Comparison of ENCODE assay signal across 16 mouse cellular contexts in genomic region chr16:50572557-50572956, GRCm38 (mm10). TPM values are rescaled to one million over a fixed set of nuclear protein-coding genes. Genes with fewer than 3 reads are reported as not detected.
DNase-seq lines count a peak whose midpoint lies in the region; ATAC-seq and TF ChIP-seq lines count a peak whose summit lies in the region.
"Had no signal": no experiment of that assay in that cellular context is flagged by ENCODE, and none has a peak within 500 bp of the region (broad histone marks: within the 10 kb centered on the region; RNA-seq: fewer than 3 reads in every experiment).

No protein-coding gene starts in this region.

- DNase-seq in lung, embryonic 14.5 days = no peak
- no peak for DNase-seq in lung, postnatal 4 days
- peak; percentile 10 to 17 for DNase-seq in layer of hippocampus, postnatal 25 days (ENCODE audit: extremely low spot score in 1 of 2, low spot score in 1 of 2)
- peak; percentile 33 for DNase-seq in right cerebral cortex, postnatal 4 days
- no peak for DNase-seq in gastrocnemius, postnatal 36 days
- DNase-seq in cerebellum, adult 11-12 months = no peak
- DNase-seq: adrenal gland, postnatal 25 days; cerebellum, adult 8-10 months; gastrocnemius, postnatal 25 days; liver had no signal

- WGBS in lung, embryonic 14.5 days = 50% methylated on average over 13 of the region's 13 CpGs
- WGBS in embryonic facial prominence, embryonic 15.5 days = 37% methylated on average over 13 of the region's 13 CpGs

- no peak overlapping the region for H3K27ac ChIP-seq in lung, embryonic 14.5 days (ENCODE audit: low read depth)
- no peak overlapping the region for H3K27ac ChIP-seq in embryonic facial prominence, embryonic 15.5 days (replicated peaks)
- H3K27ac ChIP-seq: macrophage had no signal

- intact Hi-C loops in gastrocnemius, postnatal 36 days (cut with DNase I) = no loop called here

- ATAC-seq in lung, embryonic 14.5 days (ENCODE audit: insufficient read depth) = no peak; the same call in 1 of the 2 replicates
- no peak for ATAC-seq in embryonic facial prominence, embryonic 15.5 days (ENCODE audit: insufficient number of reproducible peaks, low FRiP score, low TSS enrichment, low read depth)
- ATAC-seq: midbrain, embryonic 16.5 days had no signal

- no peaks in the 10 kb centered on the region for H3K36me3 ChIP-seq in lung, embryonic 14.5 days (ENCODE audit: insufficient read depth)
- no peaks in the 10 kb centered on the region for H3K36me3 ChIP-seq in embryonic facial prominence, embryonic 15.5 days

- TF ChIP-seq CTCF in lung, embryonic 14.5 days (IDR thresholded peaks at IDR 0.05; ENCODE audit: low read depth) = no peak

- H3K9ac ChIP-seq in lung, embryonic 14.5 days = no peak overlapping the region
- H3K9ac ChIP-seq in embryonic facial prominence, embryonic 15.5 days = no peak overlapping the region

- H3K4me1 ChIP-seq in lung, embryonic 14.5 days (ENCODE audit: insufficient read depth) = no peaks in the 10 kb centered on the region
- H3K4me1 ChIP-seq in embryonic facial prominence, embryonic 15.5 days = 0 out of 2 replicates have a peak, but pooled peaks cover 2% of the 10 kb centered on the region

- no peaks in the 10 kb centered on the region for H3K27me3 ChIP-seq in lung, embryonic 14.5 days (ENCODE audit: insufficient read depth, low read length)
- no peaks in the 10 kb centered on the region for H3K27me3 ChIP-seq in embryonic facial prominence, embryonic 15.5 days

- H3K9me3 ChIP-seq in lung, embryonic 14.5 days (ENCODE audit: low read depth, low read length) = no peaks in the 10 kb centered on the region
- H3K9me3 ChIP-seq in embryonic facial prominence, embryonic 15.5 days (replicated peaks) = no peaks in the 10 kb centered on the region

- peak overlapping the region; percentile 8; the same call in 1 of the 2 replicates for H3K4me2 ChIP-seq in lung, embryonic 14.5 days
- peak overlapping the region; percentile 28 for H3K4me2 ChIP-seq in embryonic facial prominence, embryonic 15.5 days (replicated peaks)

- H3K4me3 ChIP-seq in lung, embryonic 14.5 days (ENCODE audit: low read depth, low read length) = no peak overlapping the region
- H3K4me3 ChIP-seq in embryonic facial prominence, embryonic 15.5 days (replicated peaks) = peak overlapping the region; percentile 22

RNA-seq across cellular contexts. Expression of gene Ccdc54, which starts 18.4 kb away (rescaled TPM):
- polyA plus RNA-seq in lung, embryonic 14.5 days (2014; fragmentation: Nextera tagmentation; extraction: Ambion mirVana) = not detected in 2 replicates
- polyA plus RNA-seq in embryonic facial prominence, embryonic 15.5 days (2015; fragmentation: Nextera tagmentation; extraction: Ambion mirVana) = not detected in 2 replicates
- not detected for total RNA-seq in layer of hippocampus, postnatal 25 days (2021)
- not detected for total RNA-seq in gastrocnemius, postnatal 36 days (2021)
- total RNA-seq: adrenal gland, postnatal 25 days; gastrocnemius, postnatal 25 days had no signal
- polyA plus RNA-seq: heart, embryonic 16.5 days; kidney, embryonic 16.5 days; midbrain, embryonic 16.5 days; spleen, adult 2 months had no signal

Comparison
In these comparisons a context has a peak if more than half of its experiments do, and no peak if none do; other contexts are left out.
1. DNase-seq: peak in layer of hippocampus, postnatal 25 days (2 of 2) and right cerebral cortex, postnatal 4 days (single experiment); none in lung, embryonic 14.5 days (single experiment), lung, postnatal 4 days (0 of 2), gastrocnemius, postnatal 36 days (0 of 2) and cerebellum, adult 11-12 months (single experiment).